Mouse (Mus musculus) thymus, postnatal 25 days (tissue): ENCODE results near the gene Gm20903.
"Not testable (repeated sequence)": the region's sequence is repeated elsewhere in the genome, so short reads cannot be mapped to it uniquely, and the experiment has no call there.

Experiments used
- DNase-seq: peaks from one replicate; pipeline ENCODE4 v3.0.0; 2022

Gm20903 gene

DNA sequence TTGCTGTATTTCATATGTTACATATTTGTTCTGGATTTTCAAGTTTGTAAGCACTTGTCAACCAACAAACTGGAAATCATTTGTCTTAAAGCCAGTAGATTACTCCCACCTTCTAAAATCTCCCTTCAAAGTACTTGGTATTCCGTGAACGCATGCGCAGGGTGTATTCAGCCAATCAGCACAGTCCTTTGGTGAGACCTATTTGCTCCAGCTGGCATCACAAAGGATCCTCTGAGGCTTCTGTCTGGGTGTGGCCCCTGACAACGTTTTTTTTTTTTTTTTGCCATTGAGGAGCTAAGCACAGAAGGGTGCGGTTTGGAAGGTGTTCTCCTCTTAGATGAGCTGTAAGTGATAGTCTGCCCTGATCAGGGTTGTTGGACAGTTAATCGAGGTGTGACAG, at the start of gene Gm20903:
Gene Gm20903 (plus strand): TSS at position 301 of the 400 bp plus-strand sequence.
- not testable (repeated sequence) for DNase-seq
